Mouse (Mus musculus) stomach, postnatal 0 days (tissue): Measurements from ENCODE around the gene Gm45799. TPM values are rescaled to one million over a fixed set of nuclear protein-coding genes. Genes with fewer than 3 reads are reported as not detected.

Experiments
- ATAC-seq: fragments of 200-750 bp; cut with Nextera tagmentation; 2 replicates; pipeline ENCODE4 v1.8.0; 2017; ENCODE audit not compliant: low FRiP score, low TSS enrichment
- DNase-seq: peaks from one replicate; pipeline ENCODE4 v3.0.0-alpha.2; 2016; ENCODE audit warnings: low spot score
- H3K27ac ChIP-seq: fragments of 300-500 bp; sonication (generic); replicated peaks from 2 replicates; pipeline ENCODE4 v1.5.1; 2014; ENCODE audit warnings: mild to moderate bottlenecking, control low read depth
- H3K27me3 ChIP-seq: fragments of 300-500 bp; sonication (generic); 2 replicates; pipeline ENCODE4 v1.6.1; 2014; ENCODE audit warnings: low read length; ENCODE audit not compliant: control insufficient read depth, insufficient read depth
- H3K36me3 ChIP-seq: fragments of 300-500 bp; sonication (generic); 2 replicates; pipeline ENCODE4 v1.6.1; 2014; ENCODE audit warnings: low read length, mixed read lengths; ENCODE audit not compliant: control insufficient read depth, insufficient read depth
- H3K4me1 ChIP-seq: fragments of 300-500 bp; sonication (generic); replicated peaks from 2 replicates; pipeline ENCODE4 v1.6.1; 2014; ENCODE audit warnings: antibody characterized with exemption; ENCODE audit not compliant: control insufficient read depth, insufficient read depth
- H3K4me2 ChIP-seq: fragments of 300-500 bp; sonication (generic); replicated peaks from 2 replicates; pipeline ENCODE4 v1.6.1; 2014; ENCODE audit warnings: low read depth, mild to moderate bottlenecking, control low read depth, moderate library complexity
- H3K4me3 ChIP-seq: fragments of 300-500 bp; sonication (generic); 2 replicates; pipeline ENCODE4 v1.5.1; 2014; ENCODE audit warnings: low read depth, low read length, control low read depth
- H3K9ac ChIP-seq: fragments of 300-500 bp; sonication (generic); 2 replicates; pipeline ENCODE4 v1.6.1; 2014; ENCODE audit warnings: mild to moderate bottlenecking, low read length, control low read depth, mixed read lengths
- H3K9me3 ChIP-seq: fragments of 300-500 bp; sonication (generic); 2 replicates; pipeline ENCODE4 v1.6.1; 2016; ENCODE audit warnings: low read length; ENCODE audit not compliant: control insufficient read depth
- CTCF ChIP-seq: IDR thresholded peaks from 2 replicates; pipeline ENCODE4 v1.5.1; 2016; ENCODE audit warnings: antibody characterized with exemption, low read depth, mild to moderate bottlenecking, moderate library complexity
- EP300 ChIP-seq: optimal IDR thresholded peaks from 2 replicates; pipeline ENCODE3; 2016; ENCODE audit warnings: antibody characterized with exemption
- WGBS: fragments of 180-500 bp; shearing (Covaris S2); extraction: QIAGEN DNeasy Blood & Tissue Kit; methylation state at CpG from one replicate; pipeline ENCODE4 v1.1.7; 2014; 5-methylcytosine and 5-hydroxymethylcytosine counted together
- polyA plus RNA-seq: library from polyadenylated mRNA; unstranded; fragments of >200 nt; fragmentation: Nextera tagmentation; extraction: Ambion mirVana; gene quantifications from 2 replicates; pipeline ENCODE4 v1.2.1, GENCODE M21; 2015

Gene Gm45799
- polyA plus RNA-seq, 1 experiment from 2014 or later = 45.1 TPM

- Histone ChIP-seq H3K4me1 (no peaks in the 10 kb centered on the region), H3K4me2 (no peak overlapping the region), H3K27me3 (no peaks in the 10 kb centered on the region), H3K36me3 (no peaks in the 10 kb centered on the region), H3K4me3 (no peak overlapping the region), H3K27ac (no peak overlapping the region), H3K9ac (no peak overlapping the region), H3K9me3 (no peaks in the 10 kb centered on the region)
- 15% methylated on average over 13 of the region's 13 CpGs for WGBS
- DNase-seq = no peak
- no peak for ATAC-seq
- no peak for TF ChIP-seq CTCF
Measured at GRCm38 (mm10) chr7:105685541-105686197, 45.3 kb downstream of the Gm45799 start.

GRCm38 (mm10) chr7:105690875-105691274 lies 50.5 kb downstream of the Gm45799 start:
- Histone ChIP-seq H3K27me3 (no peaks in the 10 kb centered on the region), H3K4me3 (no peak overlapping the region), H3K36me3 (no peaks in the 10 kb centered on the region), H3K4me2 (no peak overlapping the region), H3K9ac (no peak overlapping the region), H3K27ac (no peak overlapping the region), H3K4me1 (no peaks in the 10 kb centered on the region), H3K9me3 (no peaks in the 10 kb centered on the region)
- DNase-seq (no peak), ATAC-seq (no peak)
- 73% methylated on average over 1 of the region's 1 CpGs for WGBS
- TF ChIP-seq CTCF = no peak

GRCm38 (mm10) chr7:105703184-105703583 lies 62.8 kb downstream of the Gm45799 start:
- H3K27ac ChIP-seq = no peak overlapping the region
- no peaks in the 10 kb centered on the region for H3K36me3 ChIP-seq
- no peak overlapping the region for H3K4me3 ChIP-seq
- no peak overlapping the region for H3K9ac ChIP-seq
- no peak for TF ChIP-seq EP300
- no peak for TF ChIP-seq CTCF
- no peaks in the 10 kb centered on the region for H3K27me3 ChIP-seq
- ATAC-seq = no peak
- no peaks in the 10 kb centered on the region for H3K4me1 ChIP-seq
- DNase-seq = no peak
- WGBS = 82% methylated on average over 16 of the region's 16 CpGs
- no peak overlapping the region for H3K4me2 ChIP-seq
- H3K9me3 ChIP-seq = no peaks in the 10 kb centered on the region

- no peak overlapping the region for H3K4me3 ChIP-seq
- H3K9ac ChIP-seq = no peak overlapping the region
- H3K9me3 ChIP-seq = no peaks in the 10 kb centered on the region
- no peak for ATAC-seq
- H3K4me2 ChIP-seq = no peak overlapping the region
- TF ChIP-seq CTCF = no peak
- no peak for TF ChIP-seq EP300
- DNase-seq = no peak
- H3K36me3 ChIP-seq = no peaks in the 10 kb centered on the region
- no peaks in the 10 kb centered on the region for H3K27me3 ChIP-seq
- H3K4me1 ChIP-seq = no peaks in the 10 kb centered on the region
- H3K27ac ChIP-seq = no peak overlapping the region
- WGBS = 91% methylated on average over 4 of the region's 4 CpGs
Measured at GRCm38 (mm10) chr7:105703816-105704215, 63.5 kb downstream of the Gm45799 start.

- Histone ChIP-seq H3K36me3 (no peaks in the 10 kb centered on the region), H3K4me2 (no peak overlapping the region), H3K4me1 (no peaks in the 10 kb centered on the region), H3K9me3 (no peaks in the 10 kb centered on the region), H3K9ac (no peak overlapping the region), H3K4me3 (no peak overlapping the region), H3K27me3 (no peaks in the 10 kb centered on the region), H3K27ac (no peak overlapping the region)
- DNase-seq = no peak
- 88% methylated on average over 5 of the region's 5 CpGs for WGBS
- no peak for TF ChIP-seq CTCF
- no peak for TF ChIP-seq EP300
- ATAC-seq = no peak
Measured at GRCm38 (mm10) chr7:105708733-105709132, 68.4 kb downstream of the Gm45799 start.

- H3K4me2 ChIP-seq = no peak overlapping the region
- H3K9ac ChIP-seq = no peak overlapping the region
- no peaks in the 10 kb centered on the region for H3K27me3 ChIP-seq
- TF ChIP-seq EP300 (no peak), CTCF (0 out of 2 replicates have a peak, but pooled peaks have one; percentile 3)
- H3K4me3 ChIP-seq = no peak overlapping the region
- no peaks in the 10 kb centered on the region for H3K4me1 ChIP-seq
- H3K27ac ChIP-seq = no peak overlapping the region
- no peaks in the 10 kb centered on the region for H3K9me3 ChIP-seq
- no peak for ATAC-seq
- H3K36me3 ChIP-seq = no peaks in the 10 kb centered on the region
- 61% methylated on average over 3 of the region's 3 CpGs for WGBS
- DNase-seq = no peak
Measured at GRCm38 (mm10) chr7:105715366-105715765, 75.0 kb downstream of the Gm45799 start.
